Mouse (Mus musculus): ENCODE data around the gene Nfe2.

GRCm38 (mm10) chr15:103259162-103259561 lies 959 bp upstream of the Nfe2 start:
- no peak for TF ChIP-seq CTCF (IDR thresholded peaks at IDR 0.05; ENCODE audit: low read depth)
- TF ChIP-seq EP300 (IDR thresholded peaks at IDR 0.05; ENCODE audit: low read depth): no peak

Measured in liver, embryonic 14.5 days (tissue).